Mouse (Mus musculus) stomach, postnatal 0 days (tissue): Measurements from ENCODE around the gene Lrrc52. TPM values are rescaled to one million over a fixed set of nuclear protein-coding genes. Genes with fewer than 3 reads are reported as not detected.

Source experiments
- ATAC-seq: fragments of 200-750 bp; cut with Nextera tagmentation; 2 replicates; pipeline ENCODE4 v1.8.0; 2017; ENCODE audit not compliant: low FRiP score, low TSS enrichment
- DNase-seq: peaks from one replicate; pipeline ENCODE4 v3.0.0-alpha.2; 2016; ENCODE audit warnings: low spot score
- H3K27ac ChIP-seq: fragments of 300-500 bp; sonication (generic); replicated peaks from 2 replicates; pipeline ENCODE4 v1.5.1; 2014; ENCODE audit warnings: mild to moderate bottlenecking, control low read depth
- H3K27me3 ChIP-seq: fragments of 300-500 bp; sonication (generic); 2 replicates; pipeline ENCODE4 v1.6.1; 2014; ENCODE audit warnings: low read length; ENCODE audit not compliant: control insufficient read depth, insufficient read depth
- H3K36me3 ChIP-seq: fragments of 300-500 bp; sonication (generic); 2 replicates; pipeline ENCODE4 v1.6.1; 2014; ENCODE audit warnings: low read length, mixed read lengths; ENCODE audit not compliant: control insufficient read depth, insufficient read depth
- H3K4me1 ChIP-seq: fragments of 300-500 bp; sonication (generic); replicated peaks from 2 replicates; pipeline ENCODE4 v1.6.1; 2014; ENCODE audit warnings: antibody characterized with exemption; ENCODE audit not compliant: control insufficient read depth, insufficient read depth
- H3K4me2 ChIP-seq: fragments of 300-500 bp; sonication (generic); replicated peaks from 2 replicates; pipeline ENCODE4 v1.6.1; 2014; ENCODE audit warnings: low read depth, mild to moderate bottlenecking, control low read depth, moderate library complexity
- H3K4me3 ChIP-seq: fragments of 300-500 bp; sonication (generic); 2 replicates; pipeline ENCODE4 v1.5.1; 2014; ENCODE audit warnings: low read depth, low read length, control low read depth
- H3K9ac ChIP-seq: fragments of 300-500 bp; sonication (generic); 2 replicates; pipeline ENCODE4 v1.6.1; 2014; ENCODE audit warnings: mild to moderate bottlenecking, low read length, control low read depth, mixed read lengths
- H3K9me3 ChIP-seq: fragments of 300-500 bp; sonication (generic); 2 replicates; pipeline ENCODE4 v1.6.1; 2016; ENCODE audit warnings: low read length; ENCODE audit not compliant: control insufficient read depth
- CTCF ChIP-seq: IDR thresholded peaks from 2 replicates; pipeline ENCODE4 v1.5.1; 2016; ENCODE audit warnings: antibody characterized with exemption, low read depth, mild to moderate bottlenecking, moderate library complexity
- EP300 ChIP-seq: optimal IDR thresholded peaks from 2 replicates; pipeline ENCODE3; 2016; ENCODE audit warnings: antibody characterized with exemption
- WGBS: fragments of 180-500 bp; shearing (Covaris S2); extraction: QIAGEN DNeasy Blood & Tissue Kit; methylation state at CpG from one replicate; pipeline ENCODE4 v1.1.7; 2014; 5-methylcytosine and 5-hydroxymethylcytosine counted together
- polyA plus RNA-seq: library from polyadenylated mRNA; unstranded; fragments of >200 nt; fragmentation: Nextera tagmentation; extraction: Ambion mirVana; gene quantifications from 2 replicates; pipeline ENCODE4 v1.2.1, GENCODE M21; 2015

Gene Lrrc52
- polyA plus RNA-seq, 1 experiment from 2014 or later = not detected

- no peak overlapping the region for H3K9ac ChIP-seq
- DNase-seq = no peak
- no peak overlapping the region for H3K27ac ChIP-seq
- no peak for ATAC-seq
- H3K4me1 ChIP-seq = no peaks in the 10 kb centered on the region
- WGBS = 50% methylated on average over 3 of the region's 3 CpGs
- no peaks in the 10 kb centered on the region for H3K36me3 ChIP-seq
- no peaks in the 10 kb centered on the region for H3K9me3 ChIP-seq
- no peak overlapping the region for H3K4me2 ChIP-seq
- H3K4me3 ChIP-seq = no peak overlapping the region
- no peak for TF ChIP-seq EP300
- no peaks in the 10 kb centered on the region; the same call in 1 of the 2 replicates for H3K27me3 ChIP-seq
Measured at GRCm38 (mm10) chr1:167497560-167497959, 31.0 kb upstream of the Lrrc52 start.

- no peak overlapping the region for H3K4me3 ChIP-seq
- no peak overlapping the region for H3K27ac ChIP-seq
- no peak overlapping the region for H3K4me2 ChIP-seq
- ATAC-seq = no peak
- H3K9me3 ChIP-seq = no peaks in the 10 kb centered on the region
- H3K27me3 ChIP-seq = no peaks in the 10 kb centered on the region
- DNase-seq = no peak
- TF ChIP-seq EP300 = no peak
- no peak for TF ChIP-seq CTCF
- no peak overlapping the region for H3K9ac ChIP-seq
- 71% methylated on average over 7 of the region's 7 CpGs for WGBS
- H3K4me1 ChIP-seq = no peaks in the 10 kb centered on the region
- no peaks in the 10 kb centered on the region for H3K36me3 ChIP-seq
Measured at GRCm38 (mm10) chr1:167491501-167491900, 24.9 kb upstream of the Lrrc52 start.

GRCm38 (mm10) chr1:167487933-167488332, 21.4 kb upstream of the Lrrc52 start:
- Histone ChIP-seq H3K27ac (no peak overlapping the region), H3K4me3 (no peak overlapping the region), H3K4me1 (no peaks in the 10 kb centered on the region), H3K27me3 (no peaks in the 10 kb centered on the region), H3K36me3 (no peaks in the 10 kb centered on the region), H3K4me2 (no peak overlapping the region), H3K9ac (no peak overlapping the region), H3K9me3 (no peaks in the 10 kb centered on the region)
- no peak for TF ChIP-seq EP300
- TF ChIP-seq CTCF = no peak
- ATAC-seq (no peak), DNase-seq (no peak)
- WGBS = 87% methylated on average over 5 of the region's 5 CpGs

- no peak overlapping the region for H3K9ac ChIP-seq
- no peak for TF ChIP-seq EP300
- no peak for TF ChIP-seq CTCF
- no peaks in the 10 kb centered on the region for H3K27me3 ChIP-seq
- no peaks in the 10 kb centered on the region for H3K4me1 ChIP-seq
- WGBS = 72% methylated on average over 3 of the region's 3 CpGs
- DNase-seq (no peak), ATAC-seq (no peak)
- no peak overlapping the region for H3K27ac ChIP-seq
- no peaks in the 10 kb centered on the region for H3K36me3 ChIP-seq
- no peak overlapping the region for H3K4me3 ChIP-seq
- H3K9me3 ChIP-seq = no peaks in the 10 kb centered on the region
- no peak overlapping the region for H3K4me2 ChIP-seq
Measured at GRCm38 (mm10) chr1:167486959-167487680, 20.5 kb upstream of the Lrrc52 start.

- TF ChIP-seq EP300 (no peak), CTCF (no peak)
- no peaks in the 10 kb centered on the region for H3K27me3 ChIP-seq
- ATAC-seq (no peak), DNase-seq (no peak)
- no peaks in the 10 kb centered on the region for H3K4me1 ChIP-seq
- no peak overlapping the region for H3K27ac ChIP-seq
- H3K9me3 ChIP-seq = no peaks in the 10 kb centered on the region
- no peaks in the 10 kb centered on the region for H3K36me3 ChIP-seq
- WGBS = 81% methylated on average over 4 of the region's 4 CpGs
- H3K9ac ChIP-seq = no peak overlapping the region
- no peak overlapping the region for H3K4me2 ChIP-seq
- no peak overlapping the region for H3K4me3 ChIP-seq
Measured at GRCm38 (mm10) chr1:167482863-167483262, 16.3 kb upstream of the Lrrc52 start.

- DNase-seq = no peak
- TF ChIP-seq CTCF (no peak), EP300 (no peak)
Measured at GRCm38 (mm10) chr1:167473585-167473984, 7.0 kb upstream of the Lrrc52 start.

More at GRCm38 (mm10) chr1:167473585-167473984, 7.0 kb upstream of the Lrrc52 start:
- no peak overlapping the region for H3K4me2 ChIP-seq
- H3K4me1 ChIP-seq = no peaks in the 10 kb centered on the region
- H3K27me3 ChIP-seq = no peaks in the 10 kb centered on the region
- 57% methylated on average over 4 of the region's 4 CpGs for WGBS
- H3K9me3 ChIP-seq = no peaks in the 10 kb centered on the region
- no peak overlapping the region for H3K9ac ChIP-seq
- no peak overlapping the region for H3K27ac ChIP-seq
- ATAC-seq = no peak
- H3K4me3 ChIP-seq = no peak overlapping the region
- H3K36me3 ChIP-seq = no peaks in the 10 kb centered on the region
